Mouse (Mus musculus): ENCODE measurements at regions not wholly inside any gene's neighbourhood (a gene's known extent, or its start where the extent isn't known, plus 50 kb on each side); places are given as distances from the start of the nearest gene placed in this dataset.
A peak's percentile ranks its signal among the peaks of the same experiment; 100 is the strongest.

DNA sequence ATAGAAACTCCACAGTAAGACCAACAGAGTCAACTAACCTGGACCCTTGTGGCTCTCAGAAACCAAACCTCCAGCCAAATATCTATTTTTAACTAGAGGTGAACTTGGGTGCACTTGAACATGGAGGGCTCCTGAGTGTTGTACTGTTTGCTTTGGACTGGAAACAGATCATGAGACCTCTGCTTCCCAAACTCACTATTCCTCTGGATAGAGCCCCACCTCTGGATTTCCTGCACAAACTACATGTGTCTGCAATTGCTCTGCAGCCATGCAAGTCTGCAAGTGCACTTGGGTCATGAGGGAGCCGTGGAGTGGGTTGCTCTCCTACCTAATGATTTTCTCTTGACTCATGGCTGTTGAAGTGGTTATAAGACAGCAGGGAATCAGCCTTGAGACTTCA, 759.9 kb upstream of the Fam160b2 start:
- peak; percentile 8 for DNase-seq

GRCm38 (mm10) chr14:71338219-71338618, 738.6 kb upstream of the Fam160b2 start:
- DNase-seq: no peak

GRCm38 (mm10) chr14:71336906-71337305, 737.3 kb upstream of the Fam160b2 start:
- DNase-seq: no peak

DNA sequence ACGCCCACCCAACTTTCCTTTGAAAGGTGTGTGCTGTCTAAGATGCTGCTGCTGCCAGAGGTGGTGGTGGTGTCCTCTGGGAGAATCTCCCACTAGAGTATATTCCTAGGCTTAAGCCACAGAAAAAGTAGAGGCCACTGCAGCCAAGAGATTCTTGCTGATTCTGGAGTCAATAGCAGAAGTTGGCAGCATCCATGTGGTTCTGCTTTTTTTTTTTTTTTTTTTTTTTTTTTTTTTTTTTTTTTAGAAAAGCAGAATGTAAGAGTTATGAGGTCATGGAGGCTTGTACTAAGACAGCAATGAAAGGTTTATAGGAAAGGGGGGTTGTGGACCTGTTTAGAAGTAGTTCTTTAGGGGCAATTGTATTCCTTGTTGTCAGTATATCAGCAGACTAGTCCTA, 734.4 kb upstream of the Fam160b2 start:
- no peak for DNase-seq

- DNase-seq: no peak
Measured at GRCm38 (mm10) chr14:71329862-71330630, 730.4 kb upstream of the Fam160b2 start.

DNA sequence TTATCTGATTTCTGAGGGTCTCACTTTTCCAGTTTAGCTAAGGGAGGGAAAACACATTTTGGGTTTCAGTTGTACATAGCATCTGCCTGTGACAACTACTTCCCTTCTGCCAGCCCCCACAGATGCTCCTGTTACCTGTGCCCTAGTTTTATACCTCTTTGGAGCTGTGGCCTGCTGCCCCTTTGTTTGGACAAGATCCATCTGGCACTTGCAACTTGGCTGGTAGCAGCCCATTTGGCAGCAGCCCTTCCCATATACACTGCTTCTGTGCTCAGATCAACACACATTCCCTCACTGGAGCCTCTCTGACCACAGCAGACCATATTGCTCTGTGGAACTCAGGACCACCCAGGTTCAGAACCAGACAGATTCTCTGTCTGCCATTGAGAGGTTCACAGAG, 728.0 kb upstream of the Fam160b2 start:
- DNase-seq: no peak

DNA sequence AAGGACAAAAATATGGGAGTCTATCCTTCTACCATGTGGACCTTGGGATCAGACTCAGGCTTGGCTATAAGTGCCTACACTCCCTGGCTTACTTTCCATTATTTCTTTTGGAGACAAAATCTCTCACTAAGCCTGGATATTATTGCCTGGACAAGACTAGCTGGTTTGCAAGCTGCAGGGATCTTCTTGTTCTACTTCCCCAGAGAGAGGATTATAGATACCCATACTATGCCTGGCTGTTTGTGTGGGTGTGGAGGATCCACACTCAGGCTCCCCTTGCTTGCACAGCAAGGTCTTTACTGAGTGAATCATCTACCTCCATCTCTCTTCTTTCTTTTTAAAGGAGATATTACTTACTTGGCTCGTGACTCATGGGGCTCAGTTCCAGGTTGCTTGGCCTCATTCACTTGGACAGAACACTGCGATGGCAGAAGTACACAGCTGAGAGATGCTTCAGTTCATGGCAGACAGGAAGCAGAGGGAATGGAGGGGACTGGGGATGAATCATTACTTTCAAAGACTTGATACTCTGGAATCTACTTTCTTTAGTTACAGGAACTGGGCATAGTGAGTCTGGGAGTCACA, 727.0 kb upstream of the Fam160b2 start:
- no peak for DNase-seq

DNA sequence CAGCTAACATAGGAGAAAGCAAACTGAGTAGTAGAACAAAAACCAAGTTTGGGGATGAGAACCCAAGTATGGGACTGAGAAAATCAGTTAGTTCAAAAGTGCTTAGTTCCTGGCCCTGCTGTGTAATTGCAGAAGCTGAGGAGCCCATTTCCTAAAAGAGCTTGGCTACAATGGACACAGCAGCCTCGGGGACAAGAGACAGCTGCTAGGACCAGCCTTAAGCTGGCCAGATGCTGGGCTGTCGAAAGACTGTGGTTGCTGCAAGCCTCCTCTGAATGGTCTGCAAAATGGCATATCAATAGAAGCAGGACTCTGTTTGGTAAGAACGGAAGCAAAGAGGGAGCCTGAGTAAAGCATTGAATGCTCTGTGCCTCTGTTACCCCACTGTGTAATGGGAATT, 715.6 kb upstream of the Fam160b2 start:
- peak; percentile 13 for DNase-seq

GRCm38 (mm10) chr14:71299755-71300154, 700.1 kb upstream of the Fam160b2 start:
- no peak for DNase-seq

DNA sequence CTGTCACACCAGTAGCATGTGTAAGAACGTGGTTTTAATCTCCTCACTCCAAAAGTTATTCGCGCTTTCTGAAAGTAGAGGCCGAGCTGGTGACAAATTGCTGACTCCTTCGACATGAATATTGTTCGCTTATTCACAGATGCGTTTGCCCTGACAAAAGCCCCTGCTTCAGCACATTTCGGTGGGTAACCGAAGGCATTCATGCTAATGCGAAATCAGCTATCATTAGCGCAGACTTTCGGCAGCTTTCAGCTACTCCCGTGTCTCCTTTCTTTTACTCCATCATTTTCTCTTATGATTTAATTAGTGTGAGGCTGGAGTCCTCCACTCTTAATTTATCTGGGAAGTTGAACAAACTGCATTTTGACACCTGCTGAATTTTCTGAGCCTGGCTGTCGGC, 681.9 kb upstream of the Fam160b2 start:
- DNase-seq: no peak

- DNase-seq: peak; percentile 43
Measured at GRCm38 (mm10) chr14:71276309-71276791, 676.7 kb upstream of the Fam160b2 start.

DNA sequence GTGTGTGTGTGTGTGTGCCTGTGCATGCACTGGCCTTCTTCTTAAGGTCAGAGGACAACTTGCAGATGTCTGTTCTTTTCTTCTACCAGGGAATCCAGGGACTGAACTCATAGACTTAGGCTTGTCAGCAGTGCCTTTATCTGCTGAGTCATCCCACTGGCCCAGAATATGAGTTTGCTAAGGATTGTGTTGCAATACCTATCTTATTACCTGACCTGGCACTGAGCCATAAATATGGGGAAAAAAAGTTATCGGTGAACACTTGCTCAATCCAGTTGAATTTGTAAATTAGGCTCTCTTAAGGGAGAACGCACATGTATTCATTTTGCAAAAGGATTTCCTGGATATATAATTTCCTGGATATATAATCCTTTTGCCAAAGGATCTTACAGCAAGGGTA, 672.8 kb upstream of the Fam160b2 start:
- DNase-seq: no peak

GRCm38 (mm10) chr14:71257650-71258049, 658.0 kb upstream of the Fam160b2 start:
- no peak for DNase-seq

DNA sequence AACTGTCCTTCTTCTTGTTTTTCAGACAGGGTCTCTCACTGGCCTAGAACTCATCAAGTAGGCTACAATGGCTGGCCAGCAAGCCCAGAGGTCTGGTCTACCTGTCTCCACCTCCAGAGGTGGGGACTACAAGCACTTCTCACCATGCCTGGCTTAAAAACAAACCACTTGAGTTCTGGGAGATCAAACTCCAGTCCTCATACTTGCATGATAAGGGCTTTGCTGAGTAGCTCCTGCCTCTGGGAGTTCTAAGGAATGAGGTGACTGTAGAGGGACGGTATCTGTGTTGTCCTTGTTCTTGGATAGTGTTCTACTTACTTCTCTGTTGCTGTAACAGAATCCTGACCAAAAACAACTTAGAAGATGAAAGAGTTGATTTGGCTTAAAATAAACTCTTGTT, 654.6 kb upstream of the Fam160b2 start:
- no peak for DNase-seq

DNA sequence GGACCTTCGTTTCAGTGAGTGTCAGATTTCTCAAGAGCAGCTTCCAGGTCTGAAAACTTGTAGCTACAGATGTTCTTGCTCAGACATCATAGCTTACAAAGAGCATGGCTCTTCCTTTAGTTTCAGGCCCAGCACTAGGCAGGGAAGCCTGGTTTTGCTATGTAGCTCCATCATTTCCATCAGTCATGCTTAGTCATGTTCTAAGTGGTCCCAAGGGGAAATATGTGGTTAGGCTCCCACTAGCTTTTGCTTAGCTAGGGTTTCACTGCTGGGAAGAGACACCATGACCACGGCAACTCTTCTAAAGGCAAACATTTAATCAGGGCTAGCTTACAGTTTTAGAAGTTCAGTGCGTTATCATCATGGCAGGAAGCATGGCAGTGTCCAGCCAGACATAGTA, 652.5 kb upstream of the Fam160b2 start:
- DNase-seq: no peak

DNA sequence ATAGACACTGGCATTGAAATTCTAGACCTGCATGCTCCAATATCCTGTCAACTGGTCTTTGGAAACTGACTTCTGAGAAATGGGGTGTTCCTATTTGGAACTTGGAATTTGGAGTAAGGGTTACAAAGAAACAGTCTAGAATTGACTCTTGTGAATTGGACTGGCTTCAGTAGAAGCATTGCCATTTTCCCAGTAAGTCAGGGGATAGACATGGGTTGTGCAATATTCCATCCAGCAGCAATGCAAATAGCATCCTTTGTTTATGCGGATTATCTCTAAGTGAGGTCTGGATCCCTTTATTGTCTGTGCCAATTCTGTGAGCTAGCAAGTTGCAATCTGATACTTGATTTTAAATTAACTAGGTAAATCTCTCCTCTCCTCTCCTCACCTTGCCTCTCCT, 651.5 kb upstream of the Fam160b2 start:
- DNase-seq: no peak

DNA sequence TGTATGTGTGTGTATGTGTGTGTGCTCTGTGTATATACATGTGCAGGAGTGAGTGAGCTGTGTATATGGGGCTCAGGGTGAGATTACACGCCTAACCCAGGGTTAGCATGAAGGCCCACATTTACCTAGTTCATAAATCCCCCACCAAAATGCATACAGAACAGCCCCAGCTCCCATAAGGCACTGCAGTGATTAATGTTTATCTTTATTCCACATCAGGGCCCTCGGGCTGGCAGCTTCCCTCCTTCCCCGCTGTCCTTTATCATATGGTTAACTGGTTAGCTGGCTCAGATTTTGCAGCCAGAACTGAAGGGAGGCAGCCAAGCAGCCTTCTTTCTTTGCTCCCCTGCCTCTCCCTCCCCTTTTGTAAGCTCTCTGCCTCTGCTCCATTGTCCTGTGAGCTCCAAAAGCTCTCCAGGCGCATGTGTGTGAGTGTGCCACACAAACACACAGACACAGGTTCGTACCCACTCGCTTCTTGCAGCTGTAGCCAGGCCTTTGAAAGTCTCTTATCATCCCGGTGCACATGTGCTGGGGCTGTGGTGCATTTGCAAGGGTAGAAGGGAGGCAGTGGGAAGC, 649.8 kb upstream of the Fam160b2 start:
- DNase-seq: no peak

- no peak for DNase-seq
Measured at GRCm38 (mm10) chr14:71248534-71248933, 648.9 kb upstream of the Fam160b2 start.

DNA sequence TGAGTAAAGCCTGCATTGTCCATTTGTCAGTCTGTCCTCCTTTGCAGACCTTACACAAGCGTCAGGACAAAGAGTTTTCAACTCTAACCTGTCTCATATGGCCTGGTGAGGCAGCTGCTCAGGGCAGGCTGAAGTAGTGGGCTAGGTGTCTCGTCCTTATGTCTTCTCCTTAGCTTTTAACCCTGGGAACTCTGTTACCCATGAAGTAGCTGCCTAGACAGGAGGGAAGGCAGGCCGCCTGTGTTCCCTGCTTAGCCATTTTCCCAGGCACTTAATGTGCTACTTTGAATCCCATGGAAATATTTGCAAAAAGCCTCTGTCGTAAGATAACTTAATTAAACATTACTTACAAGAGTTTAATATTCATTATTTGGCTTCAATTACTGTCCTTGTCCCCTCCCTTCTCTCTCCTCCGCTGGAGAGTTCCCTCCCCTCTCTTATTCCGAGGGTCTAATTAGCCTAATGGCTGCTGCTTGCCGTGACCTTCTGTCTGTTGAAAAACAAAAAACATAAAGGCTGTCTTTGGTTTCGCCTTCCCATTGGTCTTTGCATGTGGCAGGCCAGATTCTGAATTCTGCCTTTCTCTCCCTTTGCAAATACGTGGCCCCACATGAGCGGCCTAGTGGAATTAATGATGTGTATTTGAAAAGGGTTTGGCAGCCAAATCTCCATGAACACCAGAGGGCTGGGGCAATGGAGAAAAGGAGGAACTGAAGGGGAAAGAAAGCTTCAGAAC, 642.2 kb upstream of the Fam160b2 start:
- no peak for DNase-seq

DNA sequence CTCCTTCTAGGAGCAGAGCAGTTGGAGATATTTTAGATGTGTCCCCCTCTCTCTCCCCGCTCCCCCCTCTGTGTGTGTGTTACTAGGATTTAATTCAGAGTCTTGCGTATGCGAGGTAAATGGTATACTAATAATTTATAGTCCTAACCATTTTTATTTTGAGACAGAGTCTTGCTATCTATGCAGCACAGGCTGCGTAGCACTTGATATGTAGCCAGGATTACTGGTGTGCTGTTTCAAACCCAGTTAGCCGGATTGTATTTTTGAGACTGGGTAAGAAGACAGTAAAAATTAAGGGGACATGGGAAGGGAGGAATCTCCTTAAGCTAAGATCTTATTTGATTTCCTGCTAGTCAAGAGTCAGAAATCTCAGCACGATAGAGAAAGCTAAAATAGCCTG, 636.6 kb upstream of the Fam160b2 start:
- no peak for DNase-seq

DNA sequence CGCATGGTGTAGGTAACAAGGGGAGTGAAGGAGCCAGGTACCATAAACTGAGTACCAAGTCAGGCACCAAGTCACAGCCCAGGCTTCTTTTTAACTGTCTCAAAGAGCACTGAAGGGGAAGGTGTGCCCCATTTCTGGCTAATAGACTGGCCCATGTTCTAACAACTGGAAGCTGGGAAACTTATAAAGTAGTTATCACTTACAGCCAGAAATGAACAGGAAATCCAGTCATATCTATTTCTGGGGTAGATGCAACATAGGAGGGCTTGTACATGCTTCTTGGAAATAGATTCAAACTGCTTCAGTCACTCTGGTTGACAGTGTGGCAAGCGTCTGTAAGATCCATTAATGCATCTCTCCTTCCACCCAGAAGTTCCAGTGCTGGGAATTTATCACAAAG, 635.3 kb upstream of the Fam160b2 start:
- DNase-seq: no peak

DNA sequence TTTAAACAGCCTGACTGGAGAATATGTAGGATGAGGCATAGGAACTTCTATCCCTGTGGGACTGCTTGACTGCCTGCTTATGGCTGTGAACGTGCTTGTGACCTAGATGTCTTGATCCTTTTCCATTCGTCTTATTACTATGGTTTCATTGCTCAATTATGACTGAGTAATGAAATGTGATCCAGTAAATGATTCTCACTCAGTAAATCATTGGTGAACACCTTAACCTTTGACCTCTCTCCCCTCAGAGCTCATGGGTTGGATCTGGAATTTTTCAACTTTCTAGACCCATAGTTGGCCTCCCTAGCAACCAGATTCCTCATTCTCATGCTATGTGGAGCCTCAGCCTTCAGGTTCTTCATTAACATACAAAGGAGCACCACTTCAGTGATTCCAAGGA, 634.6 kb upstream of the Fam160b2 start:
- DNase-seq: no peak

DNA sequence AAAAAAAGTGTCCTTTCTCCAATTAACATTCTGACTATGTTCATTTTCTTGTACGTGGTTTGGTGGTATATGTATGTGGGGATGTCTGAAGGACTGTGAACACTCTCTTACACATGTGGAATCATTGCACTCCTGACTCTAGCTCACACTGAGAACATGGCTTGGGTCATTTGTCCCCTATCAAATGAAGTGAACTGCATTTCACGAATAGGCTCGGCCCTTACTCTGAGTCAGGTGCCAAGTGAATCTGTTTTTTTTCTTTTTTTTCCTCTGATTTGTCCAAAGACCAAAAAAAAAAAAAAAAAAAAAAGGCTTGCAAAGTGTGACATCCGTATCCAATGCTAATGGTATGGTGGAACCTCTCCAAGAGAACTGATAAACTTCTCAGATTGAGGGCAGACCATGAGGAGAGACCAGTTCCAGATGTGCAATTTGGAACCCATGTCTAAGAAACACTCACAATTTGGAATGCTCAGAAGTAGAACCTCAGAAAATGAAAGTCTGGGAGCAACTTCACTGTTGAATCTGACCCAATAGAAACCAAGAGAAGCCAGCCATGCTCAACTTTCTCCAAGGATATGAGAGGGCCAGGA, 631.7 kb upstream of the Fam160b2 start:
- DNase-seq: no peak

All from lung, postnatal 14 days (tissue).